Mouse (Mus musculus): ENCODE measurements at regions not wholly inside any gene's neighbourhood (a gene's known extent, or its start where the extent isn't known, plus 50 kb on each side); places are given as distances from the start of the nearest gene placed in this dataset.

- Histone ChIP-seq H3K4me2 (replicated peaks; ENCODE audit: low read depth) (no peak overlapping the region), H3K27ac (replicated peaks) (no peak overlapping the region), H3K4me1 (replicated peaks; ENCODE audit: control insufficient read depth, insufficient read depth) (no peaks in the 10 kb centered on the region), H3K36me3 (ENCODE audit: control insufficient read depth, insufficient read depth, low read length) (no peaks in the 10 kb centered on the region), H3K9me3 (ENCODE audit: control insufficient read depth, low read length) (no peaks in the 10 kb centered on the region), H3K4me3 (ENCODE audit: low read depth, low read length) (no peak overlapping the region), H3K9ac (ENCODE audit: low read length) (no peak overlapping the region), H3K27me3 (ENCODE audit: control insufficient read depth, insufficient read depth, low read length) (no peaks in the 10 kb centered on the region)
- DNase-seq (ENCODE audit: low spot score), result no peak
- 50% methylated on average over 1 of the region's 1 CpGs for WGBS
- no peak for TF ChIP-seq EP300 (optimal IDR thresholded peaks at IDR 0.05)
- no peak for TF ChIP-seq CTCF (IDR thresholded peaks at IDR 0.05; ENCODE audit: low read depth)
- no peak for ATAC-seq (ENCODE audit: low FRiP score, low TSS enrichment)
These were observed 1088.0 kb downstream of the D3Ertd751e start for GRCm38 (mm10) chr3:42830456-42830855.

- no peak for TF ChIP-seq EP300 (optimal IDR thresholded peaks at IDR 0.05)
- TF ChIP-seq CTCF (IDR thresholded peaks at IDR 0.05; ENCODE audit: low read depth), result no peak
- H3K9me3 ChIP-seq (ENCODE audit: control insufficient read depth, low read length), result no peaks in the 10 kb centered on the region
- WGBS, result 87% methylated on average over 1 of the region's 1 CpGs
- no peak overlapping the region for H3K4me3 ChIP-seq (ENCODE audit: low read depth, low read length)
- H3K4me2 ChIP-seq (replicated peaks; ENCODE audit: low read depth), result no peak overlapping the region
- H3K4me1 ChIP-seq (replicated peaks; ENCODE audit: control insufficient read depth, insufficient read depth), result no peaks in the 10 kb centered on the region
- no peak overlapping the region for H3K27ac ChIP-seq (replicated peaks)
- DNase-seq (ENCODE audit: low spot score) (no peak), ATAC-seq (ENCODE audit: low FRiP score, low TSS enrichment) (no peak)
- no peaks in the 10 kb centered on the region for H3K27me3 ChIP-seq (ENCODE audit: control insufficient read depth, insufficient read depth, low read length)
- no peak overlapping the region for H3K9ac ChIP-seq (ENCODE audit: low read length)
- H3K36me3 ChIP-seq (ENCODE audit: control insufficient read depth, insufficient read depth, low read length), result no peaks in the 10 kb centered on the region
These were observed 1125.0 kb downstream of the D3Ertd751e start for GRCm38 (mm10) chr3:42867370-42867769.

GRCm38 (mm10) chr3:42878972-42879371 is 1136.6 kb downstream of the D3Ertd751e start:
- Histone ChIP-seq H3K4me1 (replicated peaks; ENCODE audit: control insufficient read depth, insufficient read depth) (no peaks in the 10 kb centered on the region), H3K4me3 (ENCODE audit: low read depth, low read length) (no peak overlapping the region), H3K36me3 (ENCODE audit: control insufficient read depth, insufficient read depth, low read length) (no peaks in the 10 kb centered on the region), H3K9ac (ENCODE audit: low read length) (no peak overlapping the region), H3K4me2 (replicated peaks; ENCODE audit: low read depth) (no peak overlapping the region), H3K27ac (replicated peaks) (no peak overlapping the region), H3K9me3 (ENCODE audit: control insufficient read depth, low read length) (no peaks in the 10 kb centered on the region), H3K27me3 (ENCODE audit: control insufficient read depth, insufficient read depth, low read length) (no peaks in the 10 kb centered on the region)
- DNase-seq (ENCODE audit: low spot score), result no peak
- TF ChIP-seq EP300 (optimal IDR thresholded peaks at IDR 0.05), result no peak
- TF ChIP-seq CTCF (IDR thresholded peaks at IDR 0.05; ENCODE audit: low read depth), result no peak
- ATAC-seq (ENCODE audit: low FRiP score, low TSS enrichment), result no peak

GRCm38 (mm10) chr3:42884481-42884880 is 1142.1 kb downstream of the D3Ertd751e start:
- Histone ChIP-seq H3K4me2 (replicated peaks; ENCODE audit: low read depth) (no peak overlapping the region), H3K9ac (ENCODE audit: low read length) (no peak overlapping the region), H3K27ac (replicated peaks) (no peak overlapping the region), H3K36me3 (ENCODE audit: control insufficient read depth, insufficient read depth, low read length) (no peaks in the 10 kb centered on the region), H3K27me3 (ENCODE audit: control insufficient read depth, insufficient read depth, low read length) (no peaks in the 10 kb centered on the region), H3K4me1 (replicated peaks; ENCODE audit: control insufficient read depth, insufficient read depth) (no peaks in the 10 kb centered on the region), H3K9me3 (ENCODE audit: control insufficient read depth, low read length) (no peaks in the 10 kb centered on the region), H3K4me3 (ENCODE audit: low read depth, low read length) (no peak overlapping the region)
- TF ChIP-seq EP300 (optimal IDR thresholded peaks at IDR 0.05) (no peak), CTCF (IDR thresholded peaks at IDR 0.05; ENCODE audit: low read depth) (no peak)
- DNase-seq (ENCODE audit: low spot score) (no peak), ATAC-seq (ENCODE audit: low FRiP score, low TSS enrichment) (no peak)
- WGBS, result 67% methylated on average over 4 of the region's 4 CpGs

GRCm38 (mm10) chr3:42892016-42892699 is 1149.7 kb downstream of the D3Ertd751e start:
- ATAC-seq (ENCODE audit: low FRiP score, low TSS enrichment) (no peak), DNase-seq (ENCODE audit: low spot score) (no peak)
- Histone ChIP-seq H3K27me3 (ENCODE audit: control insufficient read depth, insufficient read depth, low read length) (no peaks in the 10 kb centered on the region), H3K27ac (replicated peaks) (no peak overlapping the region), H3K36me3 (ENCODE audit: control insufficient read depth, insufficient read depth, low read length) (no peaks in the 10 kb centered on the region), H3K4me3 (ENCODE audit: low read depth, low read length) (no peak overlapping the region), H3K4me2 (replicated peaks; ENCODE audit: low read depth) (no peak overlapping the region), H3K4me1 (replicated peaks; ENCODE audit: control insufficient read depth, insufficient read depth) (no peaks in the 10 kb centered on the region), H3K9me3 (ENCODE audit: control insufficient read depth, low read length) (no peaks in the 10 kb centered on the region), H3K9ac (ENCODE audit: low read length) (no peak overlapping the region)
- WGBS, result 73% methylated on average over 7 of the region's 7 CpGs
- TF ChIP-seq EP300 (optimal IDR thresholded peaks at IDR 0.05) (no peak), CTCF (IDR thresholded peaks at IDR 0.05; ENCODE audit: low read depth) (no peak)

GRCm38 (mm10) chr3:42895787-42896186 is 1153.4 kb downstream of the D3Ertd751e start:
- no peak overlapping the region for H3K9ac ChIP-seq (ENCODE audit: low read length)
- DNase-seq (ENCODE audit: low spot score) (no peak), ATAC-seq (ENCODE audit: low FRiP score, low TSS enrichment) (no peak)
- H3K4me1 ChIP-seq (replicated peaks; ENCODE audit: control insufficient read depth, insufficient read depth), result no peaks in the 10 kb centered on the region
- no peaks in the 10 kb centered on the region for H3K27me3 ChIP-seq (ENCODE audit: control insufficient read depth, insufficient read depth, low read length)
- no peak for TF ChIP-seq EP300 (optimal IDR thresholded peaks at IDR 0.05)
- TF ChIP-seq CTCF (IDR thresholded peaks at IDR 0.05; ENCODE audit: low read depth), result no peak
- H3K36me3 ChIP-seq (ENCODE audit: control insufficient read depth, insufficient read depth, low read length), result no peaks in the 10 kb centered on the region
- H3K9me3 ChIP-seq (ENCODE audit: control insufficient read depth, low read length), result no peaks in the 10 kb centered on the region
- H3K27ac ChIP-seq (replicated peaks), result no peak overlapping the region
- no peak overlapping the region for H3K4me3 ChIP-seq (ENCODE audit: low read depth, low read length)
- no peak overlapping the region for H3K4me2 ChIP-seq (replicated peaks; ENCODE audit: low read depth)
- 57% methylated on average over 3 of the region's 3 CpGs for WGBS
